Mouse (Mus musculus): ENCODE results near the gene Chrng. TPM values are rescaled to one million over a fixed set of nuclear protein-coding genes. Genes with fewer than 3 reads are reported as not detected.

Chrng gene
- polyA plus RNA-seq, 1 experiment from 2014 or later: 44.8 TPM

GRCm38 (mm10) chr1:87172316-87172715 lies 32.1 kb upstream of the Chrng start:
- 44% methylated on average over 9 of the region's 9 CpGs for WGBS
- no peaks in the 10 kb centered on the region for H3K36me3 ChIP-seq (ENCODE audit: control insufficient read depth, insufficient read depth, low read length)
- no peak overlapping the region for H3K27ac ChIP-seq (replicated peaks; ENCODE audit: low read depth, low read length)
- H3K9ac ChIP-seq (ENCODE audit: low read depth, low read length): no peak overlapping the region
- ATAC-seq (ENCODE audit: low read depth) (no peak), DNase-seq (ENCODE audit: low spot score) (no peak)
- H3K4me1 ChIP-seq (ENCODE audit: control insufficient read depth, insufficient read depth, low read length): peaks cover 15% of the 10 kb centered on the region; the same call in 1 of the 2 replicates
- no peaks in the 10 kb centered on the region for H3K9me3 ChIP-seq (ENCODE audit: control insufficient read depth, low read length)
- no peak overlapping the region for H3K4me2 ChIP-seq (ENCODE audit: low read depth, low read length)
- H3K27me3 ChIP-seq (replicated peaks; ENCODE audit: control insufficient read depth, insufficient read depth, low read length): peaks cover 8% of the 10 kb centered on the region; the same call in 1 of the 2 replicates
- H3K4me3 ChIP-seq (ENCODE audit: low read depth, low read length): no peak overlapping the region

DNA sequence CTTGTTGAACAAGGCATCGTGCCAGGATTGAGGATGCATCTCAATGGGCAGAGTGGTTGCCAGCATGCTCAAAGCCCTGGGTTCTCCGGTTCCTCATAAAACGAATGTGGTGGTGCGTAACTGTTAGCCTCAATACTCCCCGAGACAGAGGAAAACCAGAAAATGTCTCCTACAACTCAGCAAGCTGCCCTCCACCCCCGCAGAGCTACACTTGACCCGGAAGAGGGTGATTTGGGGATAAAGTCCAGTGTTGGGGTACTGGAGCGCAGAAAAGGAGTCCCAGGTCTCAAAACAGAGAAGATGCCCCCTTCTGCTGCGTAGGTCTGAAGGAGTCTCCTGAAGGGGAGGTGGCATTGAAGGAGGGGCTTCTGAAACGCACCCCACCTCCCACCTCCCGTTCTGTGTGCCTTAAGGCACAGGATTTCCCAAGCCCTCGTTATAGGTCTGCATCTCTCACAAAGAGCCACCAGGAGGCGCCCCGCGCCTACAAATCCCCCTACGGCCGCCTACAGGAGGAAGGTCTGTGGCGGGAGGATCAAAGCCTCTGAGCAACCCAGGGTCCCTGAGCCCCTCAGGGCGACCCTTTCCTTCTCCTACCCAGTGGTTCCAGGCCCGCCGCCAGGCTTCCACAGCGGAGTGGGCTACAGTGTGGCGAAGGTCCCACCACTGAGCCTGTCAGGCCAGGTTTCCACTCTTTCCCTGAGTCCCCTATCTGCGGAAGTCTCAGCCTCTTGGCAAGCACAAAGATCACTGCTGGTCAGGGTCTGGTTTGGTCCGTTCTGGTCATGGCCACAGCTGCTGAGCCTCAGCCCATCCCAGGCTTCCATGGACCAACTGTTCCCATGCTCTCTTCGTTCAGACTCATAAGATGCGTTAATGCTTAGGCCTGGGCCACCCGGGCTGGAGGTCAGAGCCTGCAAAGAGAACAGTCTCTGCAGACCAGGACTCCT lies 30.2 kb upstream of the Chrng start:
- peaks cover 15% of the 10 kb centered on the region; the same call in 1 of the 2 replicates for H3K4me1 ChIP-seq (ENCODE audit: control insufficient read depth, insufficient read depth, low read length)
- H3K9me3 ChIP-seq (ENCODE audit: control insufficient read depth, low read length): no peaks in the 10 kb centered on the region
- peak overlapping the region; percentile 23; the same call in 1 of the 2 replicates for H3K4me2 ChIP-seq (ENCODE audit: low read depth, low read length)
- 0 out of 2 replicates have a peak overlapping the region, but pooled peaks have one; percentile 32 for H3K9ac ChIP-seq (ENCODE audit: low read depth, low read length)
- peaks cover 6% of the 10 kb centered on the region; the same call in 1 of the 2 replicates for H3K27me3 ChIP-seq (replicated peaks; ENCODE audit: control insufficient read depth, insufficient read depth, low read length)
- 27% methylated on average over 23 of the region's 28 CpGs for WGBS
- no peak overlapping the region for H3K4me3 ChIP-seq (ENCODE audit: low read depth, low read length)
- ATAC-seq (ENCODE audit: low read depth): peak; percentile 41
- H3K27ac ChIP-seq (replicated peaks; ENCODE audit: low read depth, low read length): no peak overlapping the region
- peak; percentile 78 for DNase-seq (ENCODE audit: low spot score)
- H3K36me3 ChIP-seq (ENCODE audit: control insufficient read depth, insufficient read depth, low read length): no peaks in the 10 kb centered on the region

DNA sequence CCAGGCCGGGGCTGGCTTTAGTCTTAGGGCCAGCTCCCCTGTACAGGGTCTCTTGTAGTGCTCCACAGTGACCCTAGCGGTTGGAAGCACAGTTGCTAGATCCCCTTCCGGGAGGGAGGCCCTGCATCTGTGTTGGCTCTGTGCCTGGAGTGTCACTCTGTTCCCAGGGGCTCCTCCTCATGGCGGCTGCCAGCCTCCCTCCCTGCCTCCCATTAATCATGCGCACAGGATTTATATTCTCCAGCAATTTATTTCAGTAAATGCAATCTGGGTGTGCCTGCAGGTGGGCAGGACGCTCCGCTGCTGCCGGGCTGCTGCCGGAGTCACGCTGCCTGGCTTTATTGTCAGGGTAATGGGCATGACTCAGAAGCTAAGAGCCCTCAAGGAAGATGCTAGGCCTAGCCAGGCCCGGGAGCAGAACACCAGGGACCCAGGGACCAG lies 28.6 kb upstream of the Chrng start:
- 0 out of 2 replicates have a peak overlapping the region, but pooled peaks have one; percentile 9 for H3K4me2 ChIP-seq (ENCODE audit: low read depth, low read length)
- peak; percentile 86 for ATAC-seq (ENCODE audit: low read depth)
- 9% methylated on average over 11 of the region's 11 CpGs for WGBS

DNA sequence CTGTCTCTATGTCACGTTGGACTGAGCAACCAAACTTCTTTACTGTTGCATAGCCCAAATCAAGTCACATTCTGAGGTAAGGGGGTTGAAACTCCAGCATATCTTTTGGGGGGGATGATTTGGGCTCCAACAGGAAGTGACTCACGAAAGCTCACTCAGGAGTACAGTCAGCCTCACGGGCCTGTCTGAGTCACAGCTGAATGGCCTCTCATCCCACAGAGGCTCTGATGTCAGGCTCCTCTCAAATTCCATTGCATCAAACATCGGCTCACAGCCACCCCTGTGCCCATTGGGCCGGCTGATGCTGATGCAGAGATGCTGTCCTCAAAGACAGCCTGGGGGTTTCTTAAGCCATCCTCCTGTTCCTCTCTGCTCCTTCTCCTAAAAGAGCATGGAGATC lies 23.6 kb upstream of the Chrng start:
- peaks cover 9% of the 10 kb centered on the region; the same call in 1 of the 2 replicates for H3K4me1 ChIP-seq (ENCODE audit: control insufficient read depth, insufficient read depth, low read length)
- DNase-seq (ENCODE audit: low spot score) (no peak), ATAC-seq (ENCODE audit: low read depth) (no peak)
- no peaks in the 10 kb centered on the region for H3K9me3 ChIP-seq (ENCODE audit: control insufficient read depth, low read length)
- no peak overlapping the region for H3K27ac ChIP-seq (replicated peaks; ENCODE audit: low read depth, low read length)
- H3K4me2 ChIP-seq (ENCODE audit: low read depth, low read length): no peak overlapping the region
- 41% methylated on average over 5 of the region's 5 CpGs for WGBS
- no peak overlapping the region for H3K4me3 ChIP-seq (ENCODE audit: low read depth, low read length)
- H3K9ac ChIP-seq (ENCODE audit: low read depth, low read length): no peak overlapping the region
- peaks cover 39% of the 10 kb centered on the region for H3K27me3 ChIP-seq (replicated peaks; ENCODE audit: control insufficient read depth, insufficient read depth, low read length)
- H3K36me3 ChIP-seq (ENCODE audit: control insufficient read depth, insufficient read depth, low read length): no peaks in the 10 kb centered on the region

More for the DNA sequence above, 28.6 kb upstream of the Chrng start:
- Histone ChIP-seq H3K36me3 (ENCODE audit: control insufficient read depth, insufficient read depth, low read length) (no peaks in the 10 kb centered on the region), H3K4me3 (ENCODE audit: low read depth, low read length) (no peak overlapping the region), H3K4me1 (ENCODE audit: control insufficient read depth, insufficient read depth, low read length) (peaks cover 9% of the 10 kb centered on the region; the same call in 1 of the 2 replicates), H3K9me3 (ENCODE audit: control insufficient read depth, low read length) (no peaks in the 10 kb centered on the region), H3K27me3 (replicated peaks; ENCODE audit: control insufficient read depth, insufficient read depth, low read length) (peaks cover 6% of the 10 kb centered on the region; the same call in 1 of the 2 replicates), H3K9ac (ENCODE audit: low read depth, low read length) (no peak overlapping the region), H3K27ac (replicated peaks; ENCODE audit: low read depth, low read length) (no peak overlapping the region)
- peak; percentile 92 for DNase-seq (ENCODE audit: low spot score)

GRCm38 (mm10) chr1:87183013-87183412 lies 21.4 kb upstream of the Chrng start, which contains the start of gene Prss56:
TSS of gene Prss56 (plus strand) at chr1:87183313.
- no peak within 1 kb of the TSS for H3K4me2 ChIP-seq (ENCODE audit: low read depth, low read length)
- H3K9me3 ChIP-seq (ENCODE audit: control insufficient read depth, low read length): no peaks in the 10 kb centered on the region
- ATAC-seq (ENCODE audit: low read depth) (no peak), DNase-seq (ENCODE audit: low spot score) (no peak)
- H3K9ac ChIP-seq (ENCODE audit: low read depth, low read length): no peak within 1 kb of the TSS
- 50% methylated on average over 9 of the region's 9 CpGs for WGBS
- peaks cover 52% of the 10 kb centered on the region for H3K27me3 ChIP-seq (replicated peaks; ENCODE audit: control insufficient read depth, insufficient read depth, low read length)
- no peaks in the 10 kb centered on the region for H3K36me3 ChIP-seq (ENCODE audit: control insufficient read depth, insufficient read depth, low read length)
- 0 out of 2 replicates have a peak, but pooled peaks cover 4% of the 10 kb centered on the region for H3K4me1 ChIP-seq (ENCODE audit: control insufficient read depth, insufficient read depth, low read length)
- no peak within 1 kb of the TSS for H3K4me3 ChIP-seq (ENCODE audit: low read depth, low read length)
- no peak within 1 kb of the TSS for H3K27ac ChIP-seq (replicated peaks; ENCODE audit: low read depth, low read length)

- H3K27ac ChIP-seq (replicated peaks; ENCODE audit: low read depth, low read length): no peak overlapping the region
- H3K9ac ChIP-seq (ENCODE audit: low read depth, low read length): no peak overlapping the region
- WGBS: 31% methylated on average over 14 of the region's 15 CpGs
- H3K4me3 ChIP-seq (ENCODE audit: low read depth, low read length): 0 out of 2 replicates have a peak overlapping the region, but pooled peaks have one; percentile 5
- ATAC-seq (ENCODE audit: low read depth) (peak; percentile 11; the same call in 1 of the 2 replicates), DNase-seq (ENCODE audit: low spot score) (no peak)
- peaks cover 52% of the 10 kb centered on the region for H3K27me3 ChIP-seq (replicated peaks; ENCODE audit: control insufficient read depth, insufficient read depth, low read length)
- peak overlapping the region; percentile 40; the same call in 1 of the 2 replicates for H3K4me2 ChIP-seq (ENCODE audit: low read depth, low read length)
- H3K9me3 ChIP-seq (ENCODE audit: control insufficient read depth, low read length): no peaks in the 10 kb centered on the region
- H3K36me3 ChIP-seq (ENCODE audit: control insufficient read depth, insufficient read depth, low read length): no peaks in the 10 kb centered on the region
- H3K4me1 ChIP-seq (ENCODE audit: control insufficient read depth, insufficient read depth, low read length): 0 out of 2 replicates have a peak, but pooled peaks cover 4% of the 10 kb centered on the region
These were observed 20.3 kb upstream of the Chrng start for GRCm38 (mm10) chr1:87183998-87184750.

DNA sequence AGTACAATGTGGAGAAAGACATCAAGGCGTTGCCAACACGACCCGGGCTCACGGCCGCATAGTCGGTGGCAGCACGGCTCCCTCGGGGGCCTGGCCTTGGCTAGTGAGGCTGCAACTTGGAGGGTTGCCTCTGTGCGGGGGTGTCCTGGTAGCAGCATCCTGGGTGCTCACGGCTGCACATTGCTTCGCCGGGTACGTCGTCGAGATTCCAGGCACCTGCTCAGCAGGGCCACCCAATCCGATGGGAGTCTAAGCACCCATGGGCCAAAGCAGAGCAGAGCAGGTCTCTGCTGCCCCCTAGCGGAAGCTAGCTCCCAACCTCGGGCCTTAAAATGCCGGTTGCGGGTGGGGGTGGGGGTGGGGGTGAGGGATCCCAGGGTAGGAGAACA lies 19.7 kb upstream of the Chrng start:
- Histone ChIP-seq H3K27me3 (replicated peaks; ENCODE audit: control insufficient read depth, insufficient read depth, low read length) (peaks cover 52% of the 10 kb centered on the region), H3K4me1 (ENCODE audit: control insufficient read depth, insufficient read depth, low read length) (0 out of 2 replicates have a peak, but pooled peaks cover 4% of the 10 kb centered on the region), H3K36me3 (ENCODE audit: control insufficient read depth, insufficient read depth, low read length) (no peaks in the 10 kb centered on the region), H3K27ac (replicated peaks; ENCODE audit: low read depth, low read length) (no peak overlapping the region), H3K9me3 (ENCODE audit: control insufficient read depth, low read length) (no peaks in the 10 kb centered on the region), H3K4me3 (ENCODE audit: low read depth, low read length) (0 out of 2 replicates have a peak overlapping the region, but pooled peaks have one; percentile 5), H3K9ac (ENCODE audit: low read depth, low read length) (no peak overlapping the region), H3K4me2 (ENCODE audit: low read depth, low read length) (peak overlapping the region; percentile 40; the same call in 1 of the 2 replicates)
- ATAC-seq (ENCODE audit: low read depth) (peak; percentile 38), DNase-seq (ENCODE audit: low spot score) (peak; percentile 63)
- WGBS: 16% methylated on average over 13 of the region's 20 CpGs

DNA sequence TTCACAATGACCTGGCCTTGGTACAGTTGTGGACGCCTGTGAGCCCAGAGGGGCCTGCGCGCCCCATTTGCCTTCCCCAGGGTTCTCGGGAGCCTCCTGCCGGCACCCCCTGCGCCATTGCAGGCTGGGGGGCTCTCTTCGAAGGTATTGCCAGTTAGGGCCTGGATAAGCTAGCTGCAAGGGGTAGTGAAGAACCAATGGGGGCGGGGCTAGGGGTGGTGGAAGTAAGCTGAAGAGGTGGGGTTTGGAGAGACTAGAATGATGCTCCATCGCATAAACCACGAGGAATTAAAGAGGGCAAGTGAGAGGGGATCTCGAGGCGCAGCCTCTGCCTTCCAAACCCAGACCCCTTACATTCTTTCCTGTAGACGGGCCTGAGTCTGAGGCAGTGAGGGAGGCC lies 18.9 kb upstream of the Chrng start:
- H3K27ac ChIP-seq (replicated peaks; ENCODE audit: low read depth, low read length): no peak overlapping the region
- H3K4me3 ChIP-seq (ENCODE audit: low read depth, low read length): no peak overlapping the region
- H3K4me1 ChIP-seq (ENCODE audit: control insufficient read depth, insufficient read depth, low read length): 0 out of 2 replicates have a peak, but pooled peaks cover 4% of the 10 kb centered on the region
- WGBS: 14% methylated on average over 12 of the region's 13 CpGs
- H3K9me3 ChIP-seq (ENCODE audit: control insufficient read depth, low read length): no peaks in the 10 kb centered on the region
- H3K27me3 ChIP-seq (replicated peaks; ENCODE audit: control insufficient read depth, insufficient read depth, low read length): peaks cover 52% of the 10 kb centered on the region
- H3K36me3 ChIP-seq (ENCODE audit: control insufficient read depth, insufficient read depth, low read length): no peaks in the 10 kb centered on the region
- DNase-seq (ENCODE audit: low spot score) (no peak), ATAC-seq (ENCODE audit: low read depth) (no peak)
- no peak overlapping the region for H3K4me2 ChIP-seq (ENCODE audit: low read depth, low read length)
- no peak overlapping the region for H3K9ac ChIP-seq (ENCODE audit: low read depth, low read length)
